Mouse (Mus musculus) erythroblast, embryonic 14.5 days (primary cell): ENCODE data around the gene Ccdc137.

ENCODE experiments used
- GATA1 ChIP-seq: IDR thresholded peaks from 2 replicates; pipeline ENCODE4 v1.6.1; 2012; ENCODE audit warnings: low read length, inconsistent platforms, mixed read lengths
- TAL1 ChIP-seq: IDR thresholded peaks from 3 replicates; pipeline ENCODE4 v1.6.1; 2012; ENCODE audit warnings: low read length, inconsistent platforms, mixed read lengths

DNA sequence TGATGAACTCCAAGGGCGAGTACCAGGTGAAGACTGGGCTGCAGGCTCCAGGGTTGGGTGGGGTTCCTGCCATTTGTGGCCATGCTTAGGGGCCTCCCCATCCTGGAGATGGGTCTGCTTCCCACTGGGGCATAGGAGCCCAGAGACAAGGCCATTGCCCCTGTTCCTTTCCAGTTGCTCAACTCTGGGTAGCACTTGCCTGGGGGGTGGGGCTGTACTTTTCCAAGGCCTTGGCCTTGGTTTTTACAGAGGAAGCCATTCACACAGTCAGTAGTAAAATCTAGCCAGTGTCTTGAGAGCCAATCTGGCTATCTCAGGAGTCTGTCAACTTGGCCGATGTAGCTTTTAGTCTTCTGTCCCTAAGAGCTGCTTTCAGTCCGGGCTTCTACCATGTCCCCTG, 39.5 kb downstream of the Ccdc137 start:
- TF ChIP-seq TAL1 = no peak
- no peak for TF ChIP-seq GATA1
